Comparison of ENCODE assay signal across 21 mouse cellular contexts in the genomic region with DNA sequence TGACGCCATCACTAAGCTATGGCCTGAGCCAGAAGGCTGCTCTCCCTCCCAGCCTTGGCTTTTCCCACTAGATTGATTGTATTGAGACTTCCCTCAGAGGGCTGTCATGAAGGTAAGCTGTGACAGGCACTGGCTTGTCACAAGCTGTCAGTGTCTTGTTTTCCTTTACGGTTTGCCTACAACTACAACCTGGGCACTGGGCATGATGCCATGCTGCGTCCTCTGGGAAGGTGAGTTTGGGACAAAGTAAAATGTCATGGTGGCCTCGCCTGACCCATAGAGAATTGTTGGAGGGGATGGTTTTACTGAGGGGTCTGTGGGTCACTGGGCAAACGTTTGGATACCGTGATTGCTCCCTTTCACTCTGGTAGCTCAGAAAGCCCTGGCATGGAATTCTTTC. TPM values are rescaled to one million over a fixed set of nuclear protein-coding genes. Genes with fewer than 3 reads are reported as not detected.
DNase-seq lines count a peak whose midpoint lies in the region; ATAC-seq and TF ChIP-seq lines count a peak whose summit lies in the region.
"Had no signal": no experiment of that assay in that cellular context is flagged by ENCODE, and none has a peak within 500 bp of the region (broad histone marks: within the 10 kb centered on the region; RNA-seq: fewer than 3 reads in every experiment).

No protein-coding gene starts in this region.

- DNase-seq in cerebellum, postnatal 10 days: peak; percentile 63 to 67
- no peak for DNase-seq in cerebellum, adult 2 months
- no peak for DNase-seq in limb, embryonic 10.5 days (ENCODE audit: low spot score)
- DNase-seq in thymus, postnatal 10 days (ENCODE audit: low spot score in 2 of 2): no peak
- DNase-seq: adrenal gland, adult 2 months; adrenal gland, adult 8-10 months; adrenal gland, postnatal 10 days; adrenal gland, postnatal 14 days; adrenal gland, postnatal 25 days; adrenal gland, postnatal 36 days; B cell, adult 2 months; cerebellum, adult 11 months; cerebellum, adult 11-12 months; cerebellum, adult 18-20 months had no signal

- H3K9me3 ChIP-seq in limb, embryonic 13.5 days: no peaks in the 10 kb centered on the region
- no peaks in the 10 kb centered on the region for H3K9me3 ChIP-seq in limb, embryonic 10.5 days (replicated peaks)
- H3K9me3 ChIP-seq: G1E had no signal

- no peak overlapping the region for H3K4me2 ChIP-seq in limb, embryonic 13.5 days (replicated peaks)

- no peak for TF ChIP-seq POLR2A in cerebellum, adult 2 months (IDR thresholded peaks at IDR 0.05; ENCODE audit: borderline replicate concordance, insufficient read depth, low read length)
- TF ChIP-seq POLR2A in embryonic fibroblast, embryonic 13.5 days (IDR thresholded peaks at IDR 0.05; ENCODE audit: low read depth, low read length): no peak

- peak overlapping the region; percentile 25; the same call in 1 of the 2 replicates for H3K9ac ChIP-seq in limb, embryonic 13.5 days

- peaks cover 14% of the 10 kb centered on the region for H3K4me1 ChIP-seq in cerebellum, adult 2 months (ENCODE audit: control insufficient read depth, insufficient read depth, low read length)
- H3K4me1 ChIP-seq in limb, embryonic 13.5 days: peaks cover 12% of the 10 kb centered on the region
- peaks cover 12% of the 10 kb centered on the region for H3K4me1 ChIP-seq in limb, embryonic 10.5 days
- peaks cover 4% of the 10 kb centered on the region for H3K4me1 ChIP-seq in embryonic fibroblast, embryonic 13.5 days (ENCODE audit: control insufficient read depth, insufficient read depth, low read length)

- H3K36me3 ChIP-seq in limb, embryonic 13.5 days: no peaks in the 10 kb centered on the region
- no peaks in the 10 kb centered on the region for H3K36me3 ChIP-seq in limb, embryonic 10.5 days
- H3K36me3 ChIP-seq: G1E had no signal

- TF ChIP-seq CTCF in cerebellum, adult 2 months (IDR thresholded peaks at IDR 0.05; ENCODE audit: borderline replicate concordance, insufficient read depth, low read depth, low read length): no peak
- TF ChIP-seq CTCF in embryonic fibroblast, embryonic 13.5 days (IDR thresholded peaks at IDR 0.05; ENCODE audit: borderline replicate concordance, insufficient read depth, low read length): no peak

- H3K27ac ChIP-seq in cerebellum, adult 2 months (ENCODE audit: insufficient read depth, low read length): no peak overlapping the region
- H3K27ac ChIP-seq in limb, embryonic 13.5 days: no peak overlapping the region
- no peak overlapping the region for H3K27ac ChIP-seq in limb, embryonic 10.5 days
- peak overlapping the region; percentile 72; the same call in 1 of the 2 replicates for H3K27ac ChIP-seq in embryonic fibroblast, embryonic 13.5 days (ENCODE audit: insufficient read depth, low read length)

- H3K4me3 ChIP-seq in cerebellum, adult 2 months (replicated peaks; ENCODE audit: insufficient read depth, low read depth, low read length): no peak overlapping the region
- no peak overlapping the region for H3K4me3 ChIP-seq in limb, embryonic 13.5 days
- no peak overlapping the region for H3K4me3 ChIP-seq in limb, embryonic 10.5 days
- H3K4me3 ChIP-seq in embryonic fibroblast, embryonic 13.5 days (ENCODE audit: insufficient read depth, low read length): no peak overlapping the region

- no peaks in the 10 kb centered on the region for H3K27me3 ChIP-seq in cerebellum, adult 2 months (ENCODE audit: control insufficient read depth, insufficient read depth, low read length)
- H3K27me3 ChIP-seq in limb, embryonic 13.5 days: peaks cover 46% of the 10 kb centered on the region
- peaks cover 55% of the 10 kb centered on the region for H3K27me3 ChIP-seq in limb, embryonic 10.5 days (ENCODE audit: low read depth, poor library complexity, severe bottlenecking)
- H3K27me3 ChIP-seq: CH12.LX, Patski had no signal

- no peak for ATAC-seq in limb, embryonic 13.5 days (ENCODE audit: low FRiP score, low read depth)
- ATAC-seq: activated CD4-positive, CD25-positive, alpha-beta regulatory T cell, adult 4 months; CD4-positive, CD25-positive, alpha-beta regulatory T cell, adult 4 months had no signal

- 40% methylated on average over 6 of the region's 6 CpGs for WGBS in cerebellum, adult 2 months
- 66% methylated on average over 6 of the region's 6 CpGs for WGBS in limb, embryonic 13.5 days
- 74% methylated on average over 6 of the region's 6 CpGs for WGBS in limb, embryonic 10.5 days

RNA-seq across cellular contexts. Expression of gene Colgalt1, which starts 27.5 kb away (rescaled TPM):
- 74.1 and 77.6 TPM in 2 replicates for polyA plus RNA-seq in cerebellum, adult 2 months (2012; rRNA removed)
- 85.6 and 87.6 TPM in 2 replicates for polyA plus RNA-seq in limb, embryonic 13.5 days (2015; fragmentation: Nextera tagmentation; extraction: Ambion mirVana)
- polyA plus RNA-seq in limb, embryonic 10.5 days (2016; fragmentation: Nextera tagmentation; extraction: Ambion mirVana): 49.0 and 53.6 TPM in 2 replicates
- polyA plus RNA-seq in embryonic fibroblast, embryonic 13.5 days (2011; ENCODE audit: insufficient read length, low read depth, missing spikeins): 147 and 163 TPM in 2 replicates

RNA-seq across cellular contexts. Expression of gene Unc13a, which starts 33.2 kb away (rescaled TPM):
- 97.3 and 110 TPM in 2 replicates for polyA plus RNA-seq in cerebellum, adult 2 months (2012; rRNA removed)
- polyA plus RNA-seq in limb, embryonic 13.5 days (2015; fragmentation: Nextera tagmentation; extraction: Ambion mirVana): 0.75 and 0.77 TPM in 2 replicates
- 0.40 and 0.51 TPM in 2 replicates for polyA plus RNA-seq in limb, embryonic 10.5 days (2016; fragmentation: Nextera tagmentation; extraction: Ambion mirVana)
- 1.9 and 2.6 TPM in 2 replicates for polyA plus RNA-seq in embryonic fibroblast, embryonic 13.5 days (2011; ENCODE audit: insufficient read length, low read depth, missing spikeins)

RNA-seq across cellular contexts. Expression of gene Jak3, which starts 37.8 kb away (rescaled TPM):
- 3.6 and 3.9 TPM in 2 replicates for polyA plus RNA-seq in cerebellum, adult 2 months (2012; rRNA removed)
- 3.4 and 4.2 TPM in 2 replicates for polyA plus RNA-seq in limb, embryonic 13.5 days (2015; fragmentation: Nextera tagmentation; extraction: Ambion mirVana)
- 3.7 and 4.6 TPM in 2 replicates for polyA plus RNA-seq in limb, embryonic 10.5 days (2016; fragmentation: Nextera tagmentation; extraction: Ambion mirVana)
- 5.0 and 6.1 TPM in 2 replicates for polyA plus RNA-seq in embryonic fibroblast, embryonic 13.5 days (2011; ENCODE audit: insufficient read length, low read depth, missing spikeins)

RNA-seq across cellular contexts. Expression of gene Fam129c, which starts 40.9 kb away (rescaled TPM):
- polyA plus RNA-seq in cerebellum, adult 2 months (2012; rRNA removed): 3.4 and 3.7 TPM in 2 replicates
- polyA plus RNA-seq in limb, embryonic 13.5 days (2015; fragmentation: Nextera tagmentation; extraction: Ambion mirVana): 4.0 and 5.7 TPM in 2 replicates
- polyA plus RNA-seq in limb, embryonic 10.5 days (2016; fragmentation: Nextera tagmentation; extraction: Ambion mirVana): 2.8 and 4.0 TPM in 2 replicates
- 1.8 and 3.0 TPM in 2 replicates for polyA plus RNA-seq in embryonic fibroblast, embryonic 13.5 days (2011; ENCODE audit: insufficient read length, low read depth, missing spikeins)

RNA-seq across cellular contexts. Expression of gene Pgls, which starts 46.3 kb away (rescaled TPM):
- 42.5 and 42.8 TPM in 2 replicates for polyA plus RNA-seq in cerebellum, adult 2 months (2012; rRNA removed)
- 210 and 212 TPM in 2 replicates for polyA plus RNA-seq in limb, embryonic 13.5 days (2015; fragmentation: Nextera tagmentation; extraction: Ambion mirVana)
- polyA plus RNA-seq in limb, embryonic 10.5 days (2016; fragmentation: Nextera tagmentation; extraction: Ambion mirVana): 241 and 263 TPM in 2 replicates
- polyA plus RNA-seq in embryonic fibroblast, embryonic 13.5 days (2011; ENCODE audit: insufficient read length, low read depth, missing spikeins): 86.0 and 99.4 TPM in 2 replicates

Comparison
In these comparisons a context has a peak if more than half of its experiments do, and no peak if none do; other contexts are left out.
1. DNase-seq: peak in cerebellum, postnatal 10 days (2 of 2); none in cerebellum, adult 2 months (0 of 2), limb, embryonic 10.5 days (single experiment) and thymus, postnatal 10 days (0 of 2).
2. RNA of gene Unc13a, which starts 33.2 kb away (polyA plus RNA-seq): 97.3 to 110 TPM in cerebellum, adult 2 months; 1.9 to 2.6 TPM in embryonic fibroblast, embryonic 13.5 days, 0.75 to 0.77 TPM in limb, embryonic 13.5 days and 0.40 to 0.51 TPM in limb, embryonic 10.5 days; every median in the first group is over 10 times any median in the second.